Mouse (Mus musculus) megakaryocyte-erythroid progenitor cell, adult 5-6 weeks (primary cell): Measurements from ENCODE around the gene Ahcy. TPM values are rescaled to one million over a fixed set of nuclear protein-coding genes. Genes with fewer than 3 reads are reported as not detected.
"Not testable (repeated sequence)": the region's sequence is repeated elsewhere in the genome, so short reads cannot be mapped to it uniquely, and the experiment has no call there.

Experiments used
- ATAC-seq: replicated peaks from 2 replicates; pipeline ENCODE4 v1.8.0; 2016; ENCODE audit warnings: mild to moderate bottlenecking, inconsistent platforms; ENCODE audit not compliant: severe bottlenecking, poor library complexity, low FRiP score, low TSS enrichment
- total RNA-seq, 2 experiments: library from RNA; stranded (forward) in 1 of 2; stranded (reverse) in 1 of 2; fragments of 200-1000, 215-1000 nt in 1 of 2; fragments of >200 nt in 1 of 2; fragmentation: Nextera tagmentation in 1 of 2; gene quantifications; 2 replicates each; pipeline ENCODE4 v1.2.3; 2014 to 2017

The Ahcy gene
- total RNA-seq (2014; fragmentation: Nextera tagmentation): 190 and 191 TPM in 2 replicates
- 97.0 and 141 TPM in 2 replicates for total RNA-seq (2017)

- ATAC-seq: peak; percentile 93
Observed at GRCm38 (mm10) chr2:155073978-155074765, at the start of gene Ahcy. Gene Ahcy (minus strand): TSS chr2:155074497.

- ATAC-seq: no peak
Observed at GRCm38 (mm10) chr2:155115216-155115830, 41.0 kb upstream of the Ahcy start.

DNA sequence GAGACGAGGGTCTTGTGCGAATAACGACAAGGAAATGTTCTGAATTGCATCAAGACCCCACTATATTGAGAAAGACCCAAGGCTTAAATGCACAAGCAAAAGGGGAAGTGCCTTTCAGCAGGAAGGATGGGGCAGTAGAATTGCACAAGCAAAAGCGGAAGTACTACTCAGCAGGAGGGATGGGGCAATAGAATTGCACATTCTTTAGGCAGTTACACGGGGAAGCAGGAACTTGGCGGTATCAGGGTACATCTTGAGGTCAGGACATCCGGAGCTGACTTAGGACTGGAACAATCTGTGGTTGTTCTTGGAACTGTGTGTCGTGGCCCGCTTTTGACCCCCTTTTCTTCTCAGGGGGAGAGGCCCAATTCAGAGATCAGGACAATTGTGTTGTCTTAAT lies 33.0 kb upstream of the Ahcy start:
- ATAC-seq: not testable (repeated sequence)

- 0 out of 2 replicates have a peak, but pooled peaks have one; percentile 38 for ATAC-seq
Observed at GRCm38 (mm10) chr2:155103607-155104006, 29.3 kb upstream of the Ahcy start.

- ATAC-seq: no peak
Observed at GRCm38 (mm10) chr2:155101761-155102181, 27.5 kb upstream of the Ahcy start.

DNA sequence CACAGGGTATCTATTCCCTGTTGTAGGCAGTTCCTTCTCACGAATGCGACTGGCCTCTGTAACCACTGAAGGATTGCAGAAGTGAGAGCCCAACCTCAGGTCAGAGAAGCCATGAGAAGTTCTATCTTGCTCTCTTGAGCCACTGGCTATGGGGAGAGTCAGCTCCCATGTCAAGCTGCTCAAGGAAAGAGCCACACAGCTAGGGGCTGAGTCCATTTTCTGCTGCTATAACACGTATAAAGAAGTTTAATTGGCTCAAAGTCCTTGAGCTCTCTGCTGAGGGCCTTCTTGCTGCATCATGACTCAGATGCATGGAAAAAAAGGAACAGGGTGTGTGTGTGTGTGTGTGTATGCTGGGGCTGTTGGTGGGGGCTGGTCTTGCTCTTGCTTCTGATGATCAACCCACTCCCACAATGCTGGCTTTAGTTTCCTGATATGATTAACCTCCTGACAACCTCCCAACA lies 26.5 kb upstream of the Ahcy start:
- no peak for ATAC-seq

DNA sequence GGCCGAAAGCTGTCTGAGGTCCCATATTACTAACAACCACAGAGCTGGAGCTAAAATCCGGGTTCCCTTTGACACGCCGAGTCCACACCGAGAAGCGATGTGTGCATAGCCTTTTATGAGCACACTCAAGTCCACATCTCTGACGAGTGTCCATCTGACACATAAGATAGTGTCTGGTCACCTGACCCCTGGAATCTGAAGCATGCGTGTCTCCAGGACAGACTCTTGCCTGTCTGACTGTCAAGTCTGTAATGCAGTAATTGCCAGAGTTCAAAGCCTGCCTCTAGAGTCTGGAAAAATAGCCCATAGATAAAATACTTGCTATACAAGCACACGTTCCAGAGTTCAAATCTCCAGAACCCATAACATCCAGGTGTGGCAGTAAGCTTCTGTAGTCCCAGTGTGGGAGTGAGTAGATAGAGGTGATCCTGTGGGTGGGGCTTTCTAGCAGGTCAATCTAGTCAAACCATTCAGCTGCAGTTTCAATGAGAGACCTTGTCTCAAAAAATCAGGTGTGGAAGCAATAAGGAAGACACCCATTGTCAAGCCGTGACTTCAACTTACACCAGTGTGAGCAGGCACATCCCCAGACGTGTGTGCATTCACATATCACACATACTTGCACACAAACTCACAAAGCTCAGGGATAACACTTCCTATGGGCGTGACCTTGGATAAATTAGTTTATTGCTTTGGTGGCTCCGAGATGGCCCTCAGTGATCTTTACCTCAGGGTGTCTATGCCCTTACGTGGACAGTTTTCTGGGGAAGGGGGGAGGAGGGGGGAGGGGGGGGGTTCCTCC lies 25.9 kb upstream of the Ahcy start:
- 0 out of 2 replicates have a peak, but pooled peaks have one; percentile 32 for ATAC-seq

GRCm38 (mm10) chr2:155099421-155099820 lies 25.1 kb upstream of the Ahcy start:
- ATAC-seq: no peak

DNA sequence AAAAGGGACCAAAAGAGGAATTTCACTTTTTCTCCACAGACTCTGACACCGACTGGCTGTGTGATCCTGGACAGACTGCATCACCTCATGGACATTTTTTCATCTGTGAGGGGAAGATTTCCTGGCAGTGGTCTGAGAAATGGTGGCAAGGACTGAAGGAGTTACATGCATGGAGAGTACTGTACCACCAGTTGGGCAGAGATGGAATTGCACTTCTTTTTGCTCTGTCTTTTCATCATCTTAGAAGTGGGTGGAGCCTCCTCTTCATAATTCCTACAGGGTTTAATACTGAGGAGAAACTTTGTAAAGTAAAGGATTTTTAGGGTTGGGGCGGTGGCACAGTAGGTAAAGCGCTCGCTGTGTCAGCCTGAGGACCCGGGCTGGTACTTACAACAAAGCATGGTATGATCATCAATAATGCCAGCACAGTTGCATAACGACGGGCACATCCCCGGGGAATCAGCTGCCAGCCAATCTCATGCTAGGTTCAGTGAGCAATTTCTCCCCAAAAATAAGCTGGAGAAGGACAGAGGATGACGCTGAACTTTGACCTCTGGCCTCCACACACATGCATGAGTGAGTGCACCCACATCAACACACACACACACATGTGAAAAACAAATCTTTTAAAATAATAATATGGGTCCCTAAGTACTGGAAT lies 24.6 kb upstream of the Ahcy start:
- peak; percentile 75 for ATAC-seq

DNA sequence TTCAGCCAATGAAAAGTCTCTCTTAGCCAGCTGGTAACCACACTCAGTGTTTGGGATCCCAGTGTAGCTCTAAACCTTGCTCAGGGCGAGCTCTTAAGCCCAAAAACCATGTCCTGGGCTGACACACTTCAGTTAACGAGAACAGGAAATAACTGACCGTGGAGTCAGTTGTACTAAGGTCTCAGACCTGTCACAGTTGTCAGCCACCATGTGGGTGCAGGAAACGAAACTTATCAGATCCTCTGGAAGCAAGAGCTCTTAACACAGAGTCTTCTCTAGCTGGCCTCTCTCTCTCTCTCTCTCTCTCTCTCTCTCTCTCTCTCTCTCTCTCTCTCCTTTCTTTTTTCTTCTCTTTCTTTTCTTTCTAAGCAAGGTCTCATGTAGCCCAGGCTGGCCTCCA lies 19.1 kb upstream of the Ahcy start:
- no peak for ATAC-seq

DNA sequence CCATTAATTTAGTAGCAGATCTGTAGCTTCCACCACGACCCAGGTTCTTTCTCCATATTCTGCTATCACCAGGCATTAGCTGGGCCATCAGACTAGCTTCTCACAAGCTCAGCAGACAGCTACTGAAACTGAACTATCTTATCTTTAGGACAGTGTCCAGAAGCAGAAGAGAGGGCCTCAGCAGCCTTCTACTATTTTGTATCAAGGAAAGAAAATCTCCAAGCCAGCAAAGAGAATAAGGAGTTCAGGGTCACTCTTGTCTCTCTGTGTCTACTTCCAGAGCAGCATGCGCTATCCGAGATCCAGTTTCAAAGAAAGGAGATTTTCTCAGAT lies 17.4 kb upstream of the Ahcy start:
- peak; percentile 55 for ATAC-seq

GRCm38 (mm10) chr2:155090909-155091742 lies 16.8 kb upstream of the Ahcy start:
- peak; percentile 99 for ATAC-seq

GRCm38 (mm10) chr2:155088264-155088663 lies 14.0 kb upstream of the Ahcy start:
- ATAC-seq: no peak

DNA sequence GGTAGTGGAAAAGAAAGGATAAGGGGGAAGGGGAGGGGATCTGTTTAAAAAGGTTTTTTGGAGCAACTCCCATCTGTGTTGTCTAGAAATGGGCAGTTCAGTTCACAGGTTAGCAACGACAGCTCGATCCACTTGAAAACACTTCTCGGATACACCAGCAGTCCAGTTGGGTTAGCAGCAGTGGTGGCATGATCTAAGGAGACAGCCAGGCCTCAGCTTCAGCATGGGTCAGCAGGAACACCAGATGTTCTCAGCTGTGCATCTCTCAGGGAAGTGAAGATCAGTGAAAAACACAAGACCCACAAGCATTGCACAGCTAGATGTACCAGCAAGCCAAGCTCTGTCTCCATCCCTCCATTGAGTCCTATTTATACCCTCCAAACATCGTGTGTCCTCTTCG lies 12.0 kb upstream of the Ahcy start:
- no peak for ATAC-seq

DNA sequence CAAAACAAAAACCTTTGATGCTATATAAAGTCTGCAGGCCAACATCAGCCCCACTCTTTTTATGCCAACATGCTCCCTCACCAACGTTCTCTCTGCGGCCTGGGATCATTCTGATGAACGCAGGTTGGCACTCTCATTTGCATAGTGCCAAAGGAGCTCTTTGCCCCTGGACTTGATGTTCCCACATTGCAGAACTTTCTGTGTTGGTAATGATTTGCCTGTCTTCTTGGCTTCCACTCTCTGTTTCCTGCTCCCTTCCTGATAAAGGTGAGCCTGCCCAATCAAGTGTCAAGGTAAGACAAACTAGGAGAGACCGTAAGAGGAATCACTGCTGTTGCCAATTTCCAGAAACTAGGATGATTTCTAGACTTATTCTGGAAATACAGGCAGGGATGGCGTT lies 10.2 kb upstream of the Ahcy start:
- ATAC-seq: no peak

GRCm38 (mm10) chr2:155082121-155082803 lies 8.0 kb upstream of the Ahcy start:
- peak; percentile 95 for ATAC-seq

- no peak for ATAC-seq
Observed at GRCm38 (mm10) chr2:155081056-155081455, 6.8 kb upstream of the Ahcy start.

- no peak for ATAC-seq
Observed at GRCm38 (mm10) chr2:155080179-155080530, 5.9 kb upstream of the Ahcy start.
